Mouse (Mus musculus) cerebellum, adult 8-10 months (tissue): ENCODE measurements around the gene Fat3.

Experiments used
- DNase-seq: peaks from one replicate; pipeline ENCODE4 v3.0.0; 2022

Gene Fat3

GRCm38 (mm10) chr9:16226545-16226944, 274.5 kb downstream of the Fat3 start:
- DNase-seq: no peak

DNA sequence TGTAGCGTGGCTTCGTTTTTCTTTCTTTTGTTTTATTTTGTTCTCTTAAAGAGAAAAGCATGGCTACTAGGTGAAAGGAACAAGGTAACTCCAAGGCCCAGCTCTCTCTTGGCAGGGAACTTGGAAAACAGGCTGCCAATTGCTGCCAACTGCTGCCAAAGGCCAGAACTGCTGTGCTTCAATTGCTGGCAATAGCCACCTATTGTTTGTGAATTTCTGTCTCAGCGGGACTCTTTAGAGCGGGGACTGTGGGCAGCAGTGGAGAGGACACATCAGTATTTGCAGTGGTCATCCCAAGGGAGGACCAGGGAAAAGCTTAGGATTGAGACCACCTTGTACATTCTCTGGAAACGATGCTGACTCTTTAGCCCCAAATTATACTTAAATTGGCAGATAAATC, 279.2 kb downstream of the Fat3 start:
- peak; percentile 45 for DNase-seq

GRCm38 (mm10) chr9:16216235-16216634, 284.9 kb downstream of the Fat3 start:
- no peak for DNase-seq

GRCm38 (mm10) chr9:16214731-16215681, 286.1 kb downstream of the Fat3 start:
- DNase-seq: no peak

DNA sequence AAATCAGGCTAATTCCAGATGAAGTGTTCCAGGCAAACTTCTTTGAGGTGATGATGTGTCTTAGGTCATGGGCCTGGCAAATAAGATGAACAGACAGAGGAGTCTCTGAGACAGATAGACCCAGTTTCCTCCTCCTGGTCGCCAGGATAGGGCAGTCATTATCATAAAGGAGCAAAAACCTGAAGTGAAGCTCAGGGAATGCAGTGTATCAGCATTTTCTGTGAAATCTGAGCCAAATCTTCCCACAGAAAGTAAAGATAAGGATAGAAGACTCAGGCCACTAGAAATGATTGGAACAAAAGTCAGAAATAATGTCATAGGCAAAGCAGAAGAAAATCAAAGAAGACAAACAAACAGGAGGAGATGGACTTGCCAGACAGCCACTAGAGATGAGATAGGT, 287.8 kb downstream of the Fat3 start:
- no peak for DNase-seq

GRCm38 (mm10) chr9:16212628-16213027, 288.5 kb downstream of the Fat3 start:
- DNase-seq: no peak

GRCm38 (mm10) chr9:16212163-16212562, 288.9 kb downstream of the Fat3 start:
- no peak for DNase-seq

DNA sequence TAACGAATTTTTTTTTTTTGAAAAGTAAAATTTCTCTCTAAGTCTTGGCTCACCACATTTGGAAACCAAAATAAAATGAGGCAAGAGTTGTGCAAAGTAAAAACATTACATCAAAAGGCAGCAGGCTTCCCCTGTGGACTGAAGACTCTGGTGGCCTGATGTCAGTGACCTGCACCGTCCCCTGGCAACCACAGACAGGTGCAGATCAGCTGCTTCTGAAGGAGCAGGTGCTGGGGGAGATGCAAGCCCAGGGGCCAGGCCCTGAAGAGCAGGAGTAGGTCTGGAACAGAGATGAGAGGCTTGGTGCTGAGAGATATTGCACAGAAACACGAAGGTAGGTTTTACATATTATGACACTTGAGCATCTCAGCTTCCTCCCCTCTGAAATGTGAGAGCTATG, 289.6 kb downstream of the Fat3 start:
- DNase-seq: no peak

DNA sequence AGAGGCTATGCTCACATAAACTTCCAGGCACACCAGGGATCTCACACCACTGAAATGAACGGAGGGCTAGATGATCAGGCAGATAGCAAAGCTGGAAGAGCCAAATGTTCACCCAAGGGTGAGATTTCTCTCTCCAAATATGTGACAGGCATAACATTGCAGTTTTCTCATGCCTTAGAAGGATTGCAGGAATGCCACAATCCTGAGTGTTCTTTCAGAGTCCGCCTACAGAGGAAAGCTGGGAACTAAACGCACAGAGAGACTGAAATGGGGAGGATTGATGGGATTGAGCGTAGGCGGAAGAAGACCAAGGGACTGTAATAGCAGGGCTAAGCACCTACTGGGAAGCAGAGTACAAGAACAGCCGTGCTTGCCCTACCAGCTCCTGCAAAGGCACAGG, 298.8 kb downstream of the Fat3 start:
- DNase-seq: no peak

GRCm38 (mm10) chr9:16200948-16201347, 300.1 kb downstream of the Fat3 start:
- DNase-seq: peak; percentile 67

- DNase-seq: no peak
Measured at GRCm38 (mm10) chr9:16186461-16186860, 314.6 kb downstream of the Fat3 start.

DNA sequence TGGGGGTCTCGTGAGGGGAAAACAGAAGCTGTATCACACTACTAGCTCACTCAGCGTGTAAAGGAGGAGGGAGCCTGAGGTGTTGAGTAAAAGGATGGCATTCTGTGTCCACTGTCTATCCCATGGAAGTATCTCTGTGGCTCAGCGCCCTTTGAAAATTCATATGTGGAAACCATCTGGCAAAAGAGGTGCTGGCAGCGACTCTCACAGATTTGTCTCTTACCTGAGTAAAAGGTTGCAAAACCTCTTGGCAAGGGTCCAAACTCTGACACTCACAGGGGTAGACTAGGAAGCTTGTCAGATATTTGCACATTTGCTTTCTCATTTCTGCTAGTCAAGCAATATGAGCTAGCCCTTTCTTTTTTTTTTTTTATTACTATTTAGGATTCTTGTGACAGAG, 331.8 kb downstream of the Fat3 start:
- peak; percentile 37 for DNase-seq

DNA sequence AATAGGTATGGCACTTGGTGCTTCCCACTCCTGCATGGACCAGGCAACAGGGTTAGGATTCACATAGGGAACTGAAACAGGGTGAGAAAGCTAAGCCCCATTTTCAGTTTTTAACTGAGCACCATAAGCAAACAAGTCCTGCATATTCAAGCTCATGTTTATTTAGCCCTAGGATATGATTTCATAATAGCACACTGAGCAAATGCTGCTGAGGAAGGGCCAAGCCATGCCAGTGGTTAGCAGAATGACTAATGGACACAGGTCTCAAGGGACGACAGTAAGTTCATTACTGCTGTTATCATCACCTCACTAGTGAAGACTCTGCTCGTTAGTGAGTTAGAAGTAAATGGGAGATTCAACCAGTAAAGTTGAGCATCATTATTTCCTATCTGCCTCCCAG, 333.0 kb downstream of the Fat3 start:
- DNase-seq: no peak

DNA sequence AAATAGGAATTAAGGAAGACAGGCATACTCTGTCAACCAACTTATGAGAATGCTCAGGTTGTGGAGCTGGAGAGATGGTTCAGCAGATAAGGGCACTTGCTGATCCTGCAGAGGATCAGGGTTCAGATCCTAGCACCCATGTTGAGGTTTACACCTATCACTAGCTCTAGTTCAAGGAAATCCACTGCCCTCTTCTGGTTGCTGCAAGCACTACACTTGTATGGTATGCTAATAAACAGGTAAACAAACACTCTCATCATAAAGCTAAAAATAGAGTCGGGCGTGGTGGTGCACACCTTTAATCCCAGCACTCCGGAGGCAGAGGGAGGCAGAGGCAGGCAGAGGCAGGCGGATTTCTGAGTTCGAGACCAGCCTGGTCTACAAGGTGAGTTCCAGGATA, 341.7 kb downstream of the Fat3 start:
- DNase-seq: no peak

- DNase-seq: no peak
Measured at GRCm38 (mm10) chr9:16153580-16153930, 347.5 kb downstream of the Fat3 start.

DNA sequence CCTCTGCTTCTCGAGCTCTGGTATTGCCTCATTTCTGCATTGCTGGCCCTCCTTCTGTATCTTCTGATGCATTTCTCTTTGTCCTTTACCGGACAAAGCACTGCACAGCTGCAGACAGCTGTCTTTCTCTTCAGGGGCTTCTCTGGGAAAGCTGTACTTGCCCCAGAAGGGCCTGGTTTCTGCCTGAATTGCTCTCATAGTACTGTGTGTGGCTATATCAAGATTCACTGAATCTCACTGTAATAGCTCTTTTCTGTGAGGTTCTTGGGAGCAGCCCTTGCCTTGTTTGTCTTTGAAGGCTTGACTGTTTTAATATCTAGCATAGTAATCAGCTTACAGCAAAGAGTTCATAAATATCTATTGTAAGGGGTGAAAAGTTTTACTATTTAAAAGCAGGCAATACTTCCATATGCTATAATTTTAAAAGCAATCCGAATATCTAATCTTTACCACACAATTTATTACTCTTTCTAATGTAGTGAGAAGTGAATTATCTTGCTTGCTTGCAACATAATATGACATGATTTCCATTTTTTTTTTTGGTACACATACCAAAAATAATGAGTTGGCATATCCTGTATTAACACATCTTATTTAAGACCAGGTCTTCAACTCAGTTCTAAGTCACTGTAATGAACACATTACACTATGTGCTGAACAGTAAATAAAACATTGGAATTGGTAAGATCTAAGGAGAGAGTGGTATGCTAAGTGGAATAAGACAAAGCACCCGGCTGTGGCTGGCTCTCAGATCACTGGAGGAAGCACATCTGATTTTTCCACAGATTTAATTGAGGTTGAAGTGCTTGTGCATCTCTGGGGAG, 348.1 kb downstream of the Fat3 start:
- no peak for DNase-seq

DNA sequence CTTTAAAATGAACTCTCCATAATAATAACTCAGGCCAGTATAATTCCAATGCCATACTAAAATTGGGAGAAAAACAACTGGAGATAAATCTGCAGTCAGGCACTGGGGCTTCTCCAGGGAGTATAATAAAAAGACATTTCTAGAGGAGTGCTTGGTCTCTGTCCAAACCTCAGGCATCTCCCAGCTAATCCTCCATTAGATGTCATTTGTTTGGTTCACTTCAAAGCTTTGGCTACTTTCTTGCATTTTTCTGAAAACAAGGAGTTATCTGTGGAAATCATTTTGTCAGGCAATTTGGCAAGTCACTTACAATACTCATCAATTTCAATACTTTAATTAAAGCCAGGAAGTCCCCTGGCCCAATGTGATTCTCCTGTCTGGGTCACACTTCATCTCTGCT, 351.0 kb downstream of the Fat3 start:
- no peak for DNase-seq

GRCm38 (mm10) chr9:16147735-16148134, 353.4 kb downstream of the Fat3 start:
- DNase-seq: no peak

DNA sequence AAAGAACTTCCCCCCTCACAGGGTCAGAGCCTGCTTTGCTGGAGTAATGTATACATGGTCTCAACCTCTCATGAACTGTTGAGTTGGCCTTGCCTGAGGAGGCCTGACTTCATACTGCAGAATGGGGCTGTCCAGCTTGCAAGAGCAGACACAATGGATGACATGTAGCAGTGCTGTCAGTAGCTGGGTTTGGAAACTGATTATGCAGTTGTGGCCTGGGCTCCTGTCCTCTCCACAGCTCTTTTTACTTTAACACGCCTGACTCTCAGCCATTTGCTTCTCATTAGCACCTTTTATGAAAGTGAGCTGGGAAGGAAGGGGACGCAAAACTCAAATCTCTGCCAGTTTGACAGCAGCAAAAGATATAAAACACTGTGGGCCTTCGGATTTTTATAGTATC, 356.4 kb downstream of the Fat3 start:
- DNase-seq: no peak

DNA sequence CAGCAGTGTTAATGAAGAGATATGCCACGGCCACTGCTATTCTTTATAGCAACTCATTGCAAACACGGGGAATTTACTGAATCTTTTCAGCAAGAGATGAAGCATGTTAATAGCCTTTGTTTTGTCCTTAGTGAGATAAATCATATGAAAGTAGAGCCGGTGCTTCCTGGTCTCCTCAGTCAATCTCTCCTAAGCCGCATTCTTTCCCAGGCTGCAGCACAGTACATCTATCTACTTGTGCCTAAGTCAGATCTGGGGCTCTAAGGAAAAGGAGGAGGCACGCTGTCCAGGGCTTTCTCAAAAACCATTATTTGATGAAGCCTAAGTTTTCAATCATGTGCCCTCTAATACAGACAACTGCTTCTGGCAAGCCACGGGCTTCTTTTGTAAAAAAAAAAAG, 361.8 kb downstream of the Fat3 start:
- DNase-seq: no peak

GRCm38 (mm10) chr9:16133098-16133497, 368.0 kb downstream of the Fat3 start:
- DNase-seq: no peak

GRCm38 (mm10) chr9:16132594-16132993, 368.5 kb downstream of the Fat3 start:
- no peak for DNase-seq

DNA sequence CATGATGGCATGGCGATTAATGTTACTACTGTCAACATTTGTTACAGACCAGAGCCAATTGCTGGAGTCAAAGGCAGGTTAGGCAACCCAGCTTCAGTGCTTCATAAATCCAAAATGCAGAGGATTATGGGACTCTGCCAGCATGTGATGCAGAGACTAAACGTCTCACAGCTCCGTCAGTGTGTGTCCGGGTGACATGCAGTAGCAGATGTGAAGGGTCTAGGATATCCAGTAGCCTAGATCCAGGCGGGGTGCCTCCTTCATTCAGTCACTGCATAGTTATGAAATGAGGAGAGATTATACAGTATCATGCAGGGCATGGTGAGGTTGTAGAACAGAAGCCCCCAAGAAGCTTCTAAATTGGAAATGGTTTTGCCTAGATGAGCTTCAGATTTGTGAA, 379.3 kb downstream of the Fat3 start:
- no peak for DNase-seq

DNA sequence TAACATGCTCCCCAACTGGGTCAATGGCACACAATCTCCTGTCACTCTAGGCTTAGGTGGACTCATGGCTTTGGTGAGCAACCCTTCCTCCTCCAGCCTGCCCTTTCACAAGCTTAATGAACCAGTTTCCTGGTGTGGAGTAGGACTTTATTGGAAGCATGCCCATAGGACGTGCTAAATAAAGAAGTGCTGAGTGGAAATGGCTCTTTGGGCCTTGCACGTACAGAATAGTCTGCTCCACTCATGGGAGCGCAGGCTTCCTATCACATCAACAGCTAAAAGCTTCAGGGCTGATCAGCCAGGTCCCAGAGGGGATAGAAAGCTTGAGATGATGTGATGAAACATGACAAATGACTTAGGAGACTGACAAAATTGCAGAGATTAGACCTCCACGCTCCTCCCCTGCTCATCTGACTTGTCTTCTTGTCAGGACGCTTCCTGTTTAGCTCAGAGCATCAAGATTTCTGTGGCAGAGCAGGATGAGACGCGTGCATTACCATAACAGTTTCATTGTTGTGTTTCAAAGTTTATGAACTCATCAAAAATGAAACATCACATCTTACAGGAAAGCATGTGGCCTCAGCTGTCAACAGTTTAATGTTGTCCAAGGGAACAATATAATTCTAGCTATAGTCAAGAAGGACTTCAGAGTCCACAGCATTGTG, 386.1 kb downstream of the Fat3 start:
- no peak for DNase-seq
